Mouse (Mus musculus) cerebellum, postnatal 25 days (tissue): ENCODE measurements around the gene Asic2.

ENCODE experiments used
- DNase-seq, 2 experiments: peaks; one replicate each; pipeline ENCODE4 v3.0.0; 2021; ENCODE audit warnings: mixed read lengths in 2 of 2

Gene Asic2

DNA sequence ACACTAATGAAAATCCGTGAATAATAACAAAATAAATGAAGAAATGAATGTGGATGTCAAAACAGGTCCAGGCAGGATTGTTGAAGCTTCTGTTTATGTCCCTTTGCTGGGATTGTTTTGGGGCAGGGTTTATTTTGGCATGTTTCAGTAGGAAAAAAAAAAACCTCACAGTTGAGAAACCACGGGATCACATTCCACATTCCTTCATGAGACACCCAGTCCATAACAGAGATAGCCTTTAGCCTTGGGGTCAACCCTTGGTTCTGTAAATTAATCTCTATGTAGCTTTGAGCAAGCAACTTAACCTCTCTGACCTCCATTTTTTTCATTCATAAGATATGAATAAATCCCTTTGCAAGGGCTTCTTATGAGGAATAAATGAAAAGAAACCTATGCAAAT is 127.3 kb downstream of the Asic2 start:
- no peak for DNase-seq

DNA sequence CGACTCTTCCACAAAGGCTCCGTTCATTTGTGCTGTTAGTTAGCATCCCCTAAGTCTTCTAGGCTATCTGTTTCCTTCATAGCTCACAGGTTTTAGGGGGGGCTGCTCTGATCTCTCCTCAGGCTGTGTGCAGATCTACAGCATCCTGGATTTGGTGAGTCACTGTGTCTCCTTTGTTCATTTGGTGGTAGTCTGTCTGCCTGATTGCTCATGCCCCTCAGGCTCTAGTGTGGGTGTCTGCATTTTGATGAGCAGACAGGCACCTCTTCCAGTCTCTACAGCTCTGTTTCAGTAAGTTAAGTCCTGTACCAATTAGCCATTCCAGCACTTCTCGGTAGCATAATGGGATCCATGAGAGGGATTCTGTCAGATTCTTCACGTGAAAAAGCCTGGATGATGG is 129.8 kb downstream of the Asic2 start:
- DNase-seq = no peak

DNA sequence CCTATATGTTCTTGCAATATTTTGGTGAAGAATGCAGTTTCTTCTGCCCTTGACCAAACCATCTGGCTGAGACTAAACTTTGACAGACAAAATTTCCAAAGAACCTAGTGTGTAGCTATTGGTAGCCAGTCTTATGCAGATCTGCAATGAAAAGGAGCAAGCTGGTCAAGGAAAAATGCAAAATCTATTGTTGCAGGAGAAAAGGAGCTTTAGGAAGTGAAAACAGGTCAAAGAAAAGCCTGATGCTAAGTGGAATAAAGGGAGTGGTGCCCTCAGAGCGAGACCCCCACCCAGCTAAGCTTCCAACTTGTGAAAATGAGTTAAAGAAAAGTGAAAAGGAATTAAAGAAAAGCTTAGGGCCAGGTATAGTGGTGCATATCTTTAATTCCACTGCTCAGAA is 135.9 kb downstream of the Asic2 start:
- DNase-seq = no peak

DNA sequence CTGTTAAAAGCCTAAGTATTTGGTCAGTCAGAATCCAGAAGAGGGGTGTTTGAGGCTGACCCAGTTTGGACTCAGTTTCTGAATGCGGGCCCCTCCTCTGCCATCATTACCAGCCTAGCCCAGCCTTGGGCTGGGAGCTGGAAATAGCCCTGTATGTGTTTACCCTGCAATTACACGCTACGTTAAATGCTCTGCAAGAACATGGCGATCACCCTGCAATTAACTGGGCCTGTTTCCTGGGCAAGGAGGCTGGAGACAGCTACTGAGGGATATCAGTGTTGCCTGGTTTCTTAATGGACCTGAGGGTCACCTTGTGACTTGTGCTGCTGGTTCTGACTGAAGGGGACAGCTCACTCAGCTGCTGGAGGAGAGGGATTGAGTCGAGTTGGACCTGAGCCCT is 151.7 kb downstream of the Asic2 start:
- no peak for DNase-seq

DNA sequence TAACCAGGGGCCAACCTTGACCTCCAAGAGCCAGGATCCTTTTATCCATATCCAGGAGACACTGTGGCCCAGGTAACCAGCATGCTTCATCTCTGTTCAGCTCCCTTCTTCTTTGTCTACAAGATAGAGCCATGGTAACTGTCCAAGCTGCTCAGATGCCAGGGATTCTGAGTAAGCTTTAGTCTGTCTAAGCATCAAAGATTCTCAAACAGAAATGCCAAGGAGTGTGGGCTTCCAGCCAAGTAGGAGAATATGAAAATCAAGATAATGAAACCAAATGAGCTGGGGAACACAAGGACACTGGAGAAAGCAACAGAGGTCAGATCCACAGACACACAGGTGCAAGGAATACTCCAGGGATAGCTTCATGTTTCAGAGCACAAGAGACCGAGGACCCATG is 153.4 kb downstream of the Asic2 start:
- DNase-seq = no peak

GRCm38 (mm10) chr11:81806905-81807659 is 161.2 kb downstream of the Asic2 start:
- no peak for DNase-seq

DNA sequence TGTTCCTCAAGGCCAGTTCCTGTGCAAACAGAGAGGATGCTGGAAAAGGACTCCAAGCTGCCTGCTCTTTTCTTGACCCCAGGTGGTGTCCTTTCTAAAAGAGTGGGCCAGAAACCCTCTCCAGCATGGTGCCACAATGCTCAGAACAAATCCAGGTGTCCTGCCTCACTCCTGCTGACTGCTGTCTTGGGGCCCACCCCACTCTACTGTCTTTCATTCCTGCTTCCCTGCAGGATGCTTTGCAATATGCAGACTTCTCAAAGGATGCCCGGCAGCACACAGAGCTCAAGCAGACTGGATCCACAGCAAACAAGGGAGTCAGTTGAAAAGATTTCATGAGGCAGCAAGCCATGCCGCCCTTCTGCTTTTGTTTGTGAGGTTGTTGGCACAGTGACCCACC is 164.7 kb downstream of the Asic2 start:
- DNase-seq = no peak

GRCm38 (mm10) chr11:81802614-81803013 is 165.6 kb downstream of the Asic2 start:
- peak; percentile 32 to 34 for DNase-seq

DNA sequence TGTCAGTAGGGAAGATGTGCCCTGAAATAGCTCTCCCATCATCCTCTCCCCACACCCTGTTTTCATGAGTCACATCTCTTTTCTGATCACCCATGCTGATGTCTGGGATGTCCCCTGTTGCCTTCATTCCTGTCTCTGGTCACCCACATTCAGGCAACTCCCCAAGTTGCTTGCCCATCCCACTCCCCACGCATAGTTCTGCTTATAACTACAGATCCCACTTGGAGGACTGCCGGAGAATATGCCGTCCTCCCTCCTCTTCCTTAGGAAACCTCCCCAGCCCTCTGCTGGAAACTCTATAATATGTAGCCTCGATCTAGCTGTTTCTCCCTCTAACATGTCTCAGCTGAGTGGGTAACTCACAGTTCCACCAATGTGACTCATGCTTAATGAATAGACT is 167.4 kb downstream of the Asic2 start:
- DNase-seq = no peak

DNA sequence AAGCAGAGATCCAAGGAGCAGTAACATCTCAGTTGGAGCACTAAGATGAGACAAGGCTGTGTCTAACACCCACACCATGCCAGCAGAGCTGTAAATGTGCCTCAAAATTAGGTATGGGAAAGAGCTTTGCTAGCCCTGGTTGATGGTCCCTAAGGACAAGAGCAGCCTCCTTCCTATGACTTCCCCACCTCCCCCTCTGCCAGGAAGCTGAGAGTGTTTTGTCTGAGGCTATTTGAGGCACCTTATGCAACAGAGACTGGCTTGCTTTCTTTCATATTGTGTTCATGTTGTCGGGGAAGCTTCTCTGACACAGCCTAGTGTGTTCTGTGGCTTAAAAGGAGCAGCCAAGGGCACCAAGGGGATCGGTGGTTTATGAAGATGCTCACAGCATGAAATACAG is 174.7 kb downstream of the Asic2 start:
- no peak for DNase-seq

- no peak for DNase-seq
These were observed 176.7 kb downstream of the Asic2 start for GRCm38 (mm10) chr11:81791579-81791978.

GRCm38 (mm10) chr11:81780596-81780995 is 187.7 kb downstream of the Asic2 start:
- peak; percentile 67 to 69 for DNase-seq

DNA sequence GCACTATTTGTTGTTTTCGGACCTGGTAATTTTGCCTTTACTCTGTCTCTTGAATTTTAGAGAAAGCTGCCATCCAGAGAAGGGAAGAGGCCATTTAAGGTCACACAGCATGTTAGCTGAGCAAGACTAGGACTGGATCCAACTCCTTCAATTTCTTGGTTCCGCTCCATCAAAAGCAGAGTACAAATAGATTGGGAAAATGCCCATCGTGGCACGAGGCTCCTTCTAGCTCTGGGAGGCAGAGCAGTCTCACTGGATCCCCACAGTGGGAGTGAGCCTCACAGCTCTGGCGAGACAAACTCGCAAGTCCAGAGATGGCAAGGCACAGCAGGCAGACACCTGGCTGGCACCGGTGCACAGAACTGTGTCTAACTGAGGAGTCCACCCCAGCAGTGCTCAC is 188.4 kb downstream of the Asic2 start:
- peak; percentile 73 to 80 for DNase-seq

GRCm38 (mm10) chr11:81771195-81771895 is 196.9 kb downstream of the Asic2 start:
- no peak for DNase-seq

- DNase-seq = no peak
These were observed 198.5 kb downstream of the Asic2 start for GRCm38 (mm10) chr11:81769691-81770260.

- peak in 1 of 2 experiments; percentile 29 for DNase-seq
These were observed 200.0 kb downstream of the Asic2 start for GRCm38 (mm10) chr11:81768305-81768704.

DNA sequence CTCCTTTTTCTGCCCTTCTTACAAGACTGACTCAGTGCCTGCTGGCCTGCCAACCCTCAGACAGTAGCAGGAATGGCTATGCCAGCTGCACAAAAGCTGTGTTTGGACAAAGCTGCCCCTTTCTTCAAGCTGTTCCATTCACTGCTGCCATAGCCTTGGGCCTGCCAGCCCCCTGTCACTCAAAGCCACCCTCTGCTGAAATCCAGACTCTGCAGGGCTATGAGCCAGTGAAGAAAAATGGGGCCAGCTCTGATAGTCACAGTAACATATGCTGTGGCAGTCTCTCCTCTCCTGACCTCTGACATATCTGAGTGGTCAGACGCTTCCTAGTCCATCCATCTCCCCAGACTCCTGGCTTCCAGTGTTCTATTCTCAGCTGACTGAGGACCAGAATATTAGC is 200.5 kb downstream of the Asic2 start:
- peak; percentile 54 to 59 for DNase-seq

GRCm38 (mm10) chr11:81765288-81765687 is 203.0 kb downstream of the Asic2 start:
- no peak for DNase-seq

DNA sequence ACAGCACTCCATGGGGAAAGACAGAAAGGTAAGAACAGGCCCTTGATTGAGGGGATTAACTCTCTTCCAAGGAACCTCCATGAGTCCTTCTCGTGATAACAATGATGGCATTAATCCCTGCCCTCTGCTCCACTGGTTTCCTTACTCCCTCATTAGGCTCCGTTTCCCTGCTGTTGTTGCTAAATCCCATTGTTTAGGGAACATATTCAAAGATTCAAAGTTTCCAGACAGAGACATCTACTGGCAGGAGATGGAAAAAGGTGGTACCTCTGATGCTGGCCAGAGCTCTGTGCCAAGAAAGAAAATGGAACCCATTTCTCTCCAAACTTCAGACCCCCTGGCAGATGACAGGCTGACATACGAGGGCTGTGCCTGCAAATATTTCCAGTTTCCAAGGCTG is 203.5 kb downstream of the Asic2 start:
- DNase-seq = no peak

GRCm38 (mm10) chr11:81757221-81757620 is 211.0 kb downstream of the Asic2 start:
- peak; percentile 35 to 38 for DNase-seq

DNA sequence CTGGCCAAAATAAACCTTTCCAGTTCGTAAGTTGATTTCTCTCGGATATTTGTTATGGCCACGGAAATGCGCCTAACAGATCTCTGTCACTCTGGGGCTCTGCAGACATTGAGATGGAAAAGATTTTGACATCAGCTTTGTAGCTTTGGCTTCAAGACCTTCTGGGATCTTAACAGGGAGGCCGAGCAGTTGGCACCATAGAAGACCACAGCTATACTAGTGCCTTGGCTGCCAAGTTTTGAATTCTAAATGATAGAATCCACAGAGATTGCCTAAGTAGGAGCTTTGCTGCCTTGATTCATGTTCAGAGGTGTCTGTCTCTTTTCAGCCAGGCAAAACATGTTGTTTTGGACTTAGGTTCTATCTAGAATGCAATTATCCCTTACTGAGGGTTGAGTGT is 217.4 kb downstream of the Asic2 start:
- no peak for DNase-seq

- peak in 1 of 2 experiments; percentile 34 for DNase-seq
These were observed 218.2 kb downstream of the Asic2 start for GRCm38 (mm10) chr11:81750016-81750415.

GRCm38 (mm10) chr11:81738995-81739394 is 229.3 kb downstream of the Asic2 start:
- no peak for DNase-seq

DNA sequence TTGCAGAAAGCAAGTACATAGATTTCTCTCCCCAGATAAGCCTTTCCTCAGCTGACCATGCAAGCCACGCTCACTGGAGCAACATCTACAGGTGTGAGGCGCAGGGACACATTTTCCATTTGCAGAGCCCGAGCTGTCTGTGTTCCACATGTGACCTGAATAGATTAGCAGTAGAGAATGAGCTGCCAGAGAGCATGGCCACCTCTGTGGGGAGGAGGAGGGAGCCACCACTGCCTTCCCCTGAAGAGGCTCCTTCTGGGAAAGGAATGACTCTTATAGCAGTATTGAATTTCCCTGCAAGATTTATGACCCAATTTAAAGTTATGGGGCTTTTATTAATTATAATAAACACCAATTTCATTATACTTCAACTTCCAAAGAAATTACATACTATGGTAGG is 230.5 kb downstream of the Asic2 start:
- no peak for DNase-seq
